Mouse (Mus musculus): ENCODE measurements around the gene Abhd14a.

The Abhd14a gene

GRCm38 (mm10) chr9:106451899-106452298 lies 4.4 kb upstream of the Abhd14a start:
- no peak for DNase-seq

GRCm38 (mm10) chr9:106451298-106451697 lies 3.8 kb upstream of the Abhd14a start:
- no peak for DNase-seq

- DNase-seq: no peak
These were observed 3.2 kb upstream of the Abhd14a start for GRCm38 (mm10) chr9:106450661-106451060.

GRCm38 (mm10) chr9:106449947-106450346 lies 2.5 kb upstream of the Abhd14a start:
- DNase-seq: no peak

GRCm38 (mm10) chr9:106448498-106449031 lies 1.1 kb upstream of the Abhd14a start:
- DNase-seq: peak; percentile 80

GRCm38 (mm10) chr9:106447951-106448350 lies 473 bp upstream of the Abhd14a start:
- DNase-seq: no peak

- DNase-seq: no peak
These were observed 2.6 kb downstream of the Abhd14a start for GRCm38 (mm10) chr9:106444836-106445235.

GRCm38 (mm10) chr9:106442680-106443079 lies 4.8 kb downstream of the Abhd14a start:
- no peak for DNase-seq

- no peak for DNase-seq
These were observed 10.9 kb downstream of the Abhd14a start for GRCm38 (mm10) chr9:106436566-106436965.

- no peak for DNase-seq
These were observed 14.1 kb downstream of the Abhd14a start for GRCm38 (mm10) chr9:106433389-106433788.

GRCm38 (mm10) chr9:106430015-106430264 lies 17.5 kb downstream of the Abhd14a start:
- DNase-seq: no peak

- DNase-seq: peak; percentile 93
These were observed 18.1 kb downstream of the Abhd14a start, which contains the start of gene Rpl29 for GRCm38 (mm10) chr9:106429221-106430014. Gene Rpl29 (plus strand): TSS chr9:106429454.

GRCm38 (mm10) chr9:106428719-106429220 lies 18.7 kb downstream of the Abhd14a start:
- no peak for DNase-seq

- DNase-seq: peak; percentile 88
These were observed 25.7 kb downstream of the Abhd14a start for GRCm38 (mm10) chr9:106421865-106422160.

GRCm38 (mm10) chr9:106421033-106421864 lies 26.2 kb downstream of the Abhd14a start:
- no peak for DNase-seq

- no peak for DNase-seq
These were observed 26.9 kb downstream of the Abhd14a start for GRCm38 (mm10) chr9:106420608-106421007.

- peak; percentile 95 for DNase-seq
These were observed 29.4 kb downstream of the Abhd14a start for GRCm38 (mm10) chr9:106417841-106418625.

- no peak for DNase-seq
These were observed 30.7 kb downstream of the Abhd14a start for GRCm38 (mm10) chr9:106416826-106417225.

GRCm38 (mm10) chr9:106413606-106414005 lies 33.9 kb downstream of the Abhd14a start:
- no peak for DNase-seq

- DNase-seq: no peak
These were observed 35.3 kb downstream of the Abhd14a start for GRCm38 (mm10) chr9:106412210-106412609.

GRCm38 (mm10) chr9:106411729-106412128 lies 35.7 kb downstream of the Abhd14a start:
- no peak for DNase-seq

- peak; percentile 65 for DNase-seq
These were observed 36.3 kb downstream of the Abhd14a start for GRCm38 (mm10) chr9:106411091-106411594.

Measured in layer of hippocampus, adult 9-11 months (tissue).